Mouse (Mus musculus) small intestine, adult 2 months (tissue): ENCODE measurements around the gene Trim72.
"Not testable (repeated sequence)": the region's sequence is repeated elsewhere in the genome, so short reads cannot be mapped to it uniquely, and the experiment has no call there.

Experiments
- CTCF ChIP-seq: fragments of 200-500 bp; IDR thresholded peaks from 2 replicates; pipeline ENCODE4 v1.5.1; 2012; ENCODE audit warnings: low read depth, mild to moderate bottlenecking, control low read depth, inconsistent platforms, low read length, moderate library complexity, mixed read lengths; ENCODE audit not compliant: insufficient replicate concordance, insufficient read length; ENCODE audit errors: extremely low read depth
- POLR2A ChIP-seq: fragments of 200-500 bp; IDR thresholded peaks from 2 replicates; pipeline ENCODE4 v1.6.1; 2012; ENCODE audit warnings: low read depth, mild to moderate bottlenecking, control low read depth, inconsistent platforms, low read length, moderate library complexity

- TF ChIP-seq CTCF, POLR2A: not testable (repeated sequence)
Measured at GRCm38 (mm10) chr7:128016134-128016533, 12.4 kb downstream of the Trim72 start.
